Mouse (Mus musculus) brain, adult 2 months (tissue): ENCODE measurements around the gene Erg28.
A peak's percentile ranks its signal among the peaks of the same experiment; 100 is the strongest.

Source experiments
- DNase-seq: peaks from one replicate; pipeline ENCODE4 v3.0.0; 2011; ENCODE audit warnings: low read depth, low spot score

The Erg28 gene

DNA sequence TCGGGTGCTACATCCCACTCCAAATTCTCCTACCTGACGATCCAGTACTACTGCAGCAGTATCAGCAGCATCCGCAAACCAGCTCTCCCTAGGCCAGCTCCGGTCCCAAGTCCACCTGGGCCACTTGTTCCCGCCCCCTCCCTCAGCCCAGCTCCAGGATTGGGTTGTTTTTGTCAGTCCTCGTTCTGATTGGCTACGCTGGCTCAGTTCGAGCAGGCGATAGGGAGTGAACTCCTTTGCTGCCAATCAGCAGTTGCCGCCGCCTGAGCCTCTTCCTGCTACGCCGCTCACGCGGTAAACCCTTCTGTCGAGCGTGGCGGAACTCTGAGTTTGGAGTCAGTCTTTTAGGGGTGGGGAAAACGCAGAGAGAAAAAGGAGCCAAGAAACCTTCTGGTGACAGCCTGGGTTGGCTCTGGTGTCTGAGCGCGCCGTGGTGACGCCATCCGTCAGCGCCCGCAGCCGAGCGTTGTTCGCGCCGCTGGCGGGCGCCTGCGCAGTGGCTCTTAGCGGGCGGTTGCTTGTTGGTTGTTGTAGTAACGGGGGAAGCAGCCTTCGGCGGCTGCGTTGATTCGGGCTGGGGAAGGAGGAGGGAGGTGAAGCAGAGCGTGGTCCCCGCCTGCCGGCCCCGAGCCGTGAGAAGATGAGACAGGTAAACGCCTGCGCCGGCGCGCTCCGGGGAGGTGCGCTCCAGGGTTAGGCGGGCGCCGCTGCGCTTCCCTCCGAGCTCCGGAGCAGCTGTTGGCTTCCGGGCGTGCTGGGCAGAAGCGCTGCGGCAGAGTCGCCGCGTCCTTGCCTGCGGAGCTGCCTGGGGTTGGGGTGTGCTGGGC lies at the start of gene Erg28, which contains the start of gene Ttll5:
Gene Erg28, minus strand, starts transcription at position 113 of the 827 bp plus-strand sequence.
Gene Ttll5, plus strand, starts transcription at position 222 of the 827 bp plus-strand sequence.
- DNase-seq: peak; percentile 99

DNA sequence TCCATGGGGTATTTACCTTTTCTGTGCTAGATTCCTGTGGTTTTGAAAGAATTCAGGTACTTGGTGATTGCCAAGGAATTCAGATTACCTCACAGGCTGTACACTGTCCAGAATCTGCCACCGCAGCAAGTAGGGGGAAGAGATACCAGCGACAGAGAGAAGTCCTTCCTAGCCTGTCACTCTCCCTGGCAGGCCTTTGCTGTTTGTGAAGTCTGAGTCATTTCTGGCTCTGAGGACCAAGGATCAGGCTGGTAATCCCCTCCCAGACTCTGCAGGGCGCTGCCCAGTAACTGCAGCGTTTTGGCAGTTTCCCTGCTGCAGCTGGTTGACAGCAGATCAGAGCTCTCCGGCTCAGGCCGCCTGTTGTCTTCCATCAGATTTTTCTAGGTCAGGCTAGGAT lies 45.1 kb upstream of the Erg28 start:
- DNase-seq: peak; percentile 97

DNA sequence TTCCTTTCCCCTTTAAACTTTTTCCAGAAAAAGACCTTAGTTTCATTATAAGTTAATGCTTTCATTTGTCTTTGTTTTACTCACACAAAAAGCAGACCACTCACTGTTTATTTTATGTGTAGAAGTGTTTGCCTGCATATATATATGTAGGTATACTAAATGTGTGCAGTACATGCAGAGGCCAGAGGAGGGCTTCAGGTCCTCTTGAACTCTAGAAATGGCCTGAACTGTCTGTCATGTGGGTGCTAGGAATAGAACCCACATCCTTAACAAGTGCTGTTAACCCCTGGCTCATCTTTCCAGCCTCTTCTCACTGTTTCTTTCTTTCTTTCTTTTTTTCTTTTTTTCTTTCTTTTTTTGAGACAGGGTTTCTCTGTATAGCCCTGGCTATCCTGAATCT lies 42.8 kb upstream of the Erg28 start:
- no peak for DNase-seq

DNA sequence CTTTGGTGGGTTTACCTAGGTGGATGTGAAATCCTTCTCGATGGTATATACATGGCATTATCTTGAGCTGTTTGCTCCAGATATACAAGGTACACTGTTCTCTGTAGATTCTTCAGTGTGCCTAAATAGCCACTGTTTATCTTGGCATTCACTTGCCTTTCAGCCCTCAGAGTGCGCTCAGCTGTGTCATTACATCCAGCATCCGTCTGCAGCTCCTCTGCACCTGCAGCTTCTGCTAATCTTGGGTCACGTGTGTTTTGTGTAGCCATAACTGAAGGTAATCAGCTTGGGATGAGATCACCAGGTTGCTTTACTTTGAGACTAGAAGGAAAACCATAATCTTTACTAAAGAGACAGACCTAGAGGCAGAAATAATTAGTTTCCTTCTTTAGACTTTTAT lies 42.3 kb upstream of the Erg28 start:
- DNase-seq: no peak

DNA sequence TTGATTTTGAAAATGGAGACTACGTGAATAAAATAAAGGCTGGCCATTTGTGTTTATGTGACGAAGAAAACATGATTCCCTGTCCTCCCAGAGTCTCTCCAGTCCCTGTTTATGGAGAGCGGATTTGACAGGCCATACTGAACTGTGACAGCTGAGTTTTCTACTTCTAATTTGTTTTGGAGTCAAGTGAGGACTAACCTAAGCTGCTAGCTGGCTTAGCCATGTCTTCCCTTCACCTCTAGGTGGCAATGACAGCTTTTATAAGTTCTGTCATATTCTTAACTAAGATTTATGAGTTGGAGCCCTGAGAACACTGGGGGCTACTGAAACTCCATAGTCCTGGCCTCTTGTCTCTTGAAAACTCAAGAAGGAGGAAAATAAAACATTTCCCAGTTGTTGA lies 41.2 kb upstream of the Erg28 start:
- DNase-seq: peak; percentile 77

DNA sequence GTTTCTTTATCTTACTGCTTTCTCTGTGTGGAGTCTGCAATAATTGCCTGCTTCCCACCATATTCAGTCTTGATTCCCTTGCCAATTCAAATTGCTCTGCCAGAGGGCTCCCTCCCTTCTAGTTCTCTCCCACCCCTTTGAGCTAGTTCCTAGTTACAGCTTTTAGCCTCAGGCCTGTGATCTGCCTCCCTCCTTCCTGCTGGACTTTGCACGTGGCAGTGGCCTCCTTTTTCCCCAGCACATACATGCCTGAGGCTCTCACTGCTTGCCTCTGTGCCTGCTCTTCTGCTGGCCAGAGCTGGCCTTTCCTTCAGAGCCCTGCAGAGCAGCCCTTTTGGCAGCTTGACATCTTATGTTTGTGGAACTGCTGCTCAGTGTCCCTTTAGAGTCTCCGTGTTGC lies 38.2 kb upstream of the Erg28 start:
- DNase-seq: peak; percentile 69

DNA sequence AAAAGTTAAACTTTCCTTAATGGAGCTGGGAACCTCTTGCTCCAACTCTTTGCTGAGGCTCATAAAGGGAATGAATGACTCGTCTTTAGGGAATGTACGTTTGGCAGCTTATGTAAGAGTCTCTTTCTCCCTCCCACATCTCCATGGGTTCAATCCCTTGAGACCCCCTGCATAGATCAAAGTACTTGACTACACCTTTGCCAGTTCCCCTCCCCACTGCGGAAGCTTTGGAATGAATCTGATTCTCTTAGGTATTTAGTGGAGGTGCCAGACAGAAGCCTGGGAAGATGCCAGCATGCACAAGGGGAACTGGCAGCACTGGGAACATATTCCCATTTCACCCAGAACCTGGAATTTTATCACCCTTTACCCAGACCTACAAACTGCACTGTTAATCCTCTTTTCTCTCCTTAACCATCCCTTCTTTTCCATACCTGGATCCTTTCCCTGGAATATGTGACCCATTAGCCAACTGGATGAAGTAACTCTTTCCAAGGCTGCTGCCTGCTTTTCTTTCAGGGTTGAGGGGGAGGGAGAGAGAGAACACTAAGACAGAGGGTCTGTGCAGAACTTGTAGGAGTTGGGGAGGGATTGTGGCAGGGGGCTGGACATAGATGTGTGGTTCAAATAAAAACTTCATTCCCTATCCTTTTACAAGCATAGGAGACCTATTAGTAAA lies 35.3 kb upstream of the Erg28 start:
- DNase-seq: peak; percentile 58

DNA sequence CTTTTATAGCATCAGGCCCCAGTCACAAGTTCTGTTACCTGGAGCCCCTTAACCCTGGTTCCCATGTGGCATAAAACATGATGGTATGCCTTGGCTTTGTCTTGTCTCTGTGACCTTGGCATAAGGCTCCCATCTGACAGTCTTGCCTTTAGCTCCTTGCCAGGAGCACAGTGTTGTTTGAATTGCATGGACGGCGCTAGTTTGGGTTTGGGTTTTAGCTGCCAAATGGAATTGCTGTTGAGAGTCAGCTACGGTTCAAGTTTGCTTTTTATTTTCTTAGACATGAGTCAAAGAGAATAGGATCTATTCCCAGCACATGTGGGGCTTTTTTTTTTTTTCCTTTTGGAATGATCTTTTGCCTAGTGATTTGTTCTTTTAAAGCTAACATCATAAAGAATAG lies 34.8 kb upstream of the Erg28 start:
- DNase-seq: no peak

DNA sequence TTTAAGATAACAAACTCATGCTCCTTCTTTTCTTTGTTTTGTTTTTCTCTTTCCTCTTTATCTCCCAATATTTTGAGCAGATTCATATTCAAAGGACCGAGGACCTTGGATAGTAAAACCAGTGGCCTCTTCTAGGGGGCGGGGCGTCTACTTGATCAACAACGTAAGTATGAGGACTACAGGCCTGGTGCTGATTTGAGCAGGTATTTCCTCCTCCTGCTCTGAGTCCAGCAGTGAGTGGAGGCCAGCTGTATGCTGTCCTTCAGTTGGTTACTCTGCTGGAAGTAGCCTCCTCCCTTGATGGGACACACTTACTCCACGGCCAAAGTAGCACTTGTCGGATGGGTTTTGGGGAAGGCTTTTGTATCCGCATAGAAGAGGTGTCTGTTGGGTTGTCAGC lies 33.0 kb upstream of the Erg28 start:
- no peak for DNase-seq

DNA sequence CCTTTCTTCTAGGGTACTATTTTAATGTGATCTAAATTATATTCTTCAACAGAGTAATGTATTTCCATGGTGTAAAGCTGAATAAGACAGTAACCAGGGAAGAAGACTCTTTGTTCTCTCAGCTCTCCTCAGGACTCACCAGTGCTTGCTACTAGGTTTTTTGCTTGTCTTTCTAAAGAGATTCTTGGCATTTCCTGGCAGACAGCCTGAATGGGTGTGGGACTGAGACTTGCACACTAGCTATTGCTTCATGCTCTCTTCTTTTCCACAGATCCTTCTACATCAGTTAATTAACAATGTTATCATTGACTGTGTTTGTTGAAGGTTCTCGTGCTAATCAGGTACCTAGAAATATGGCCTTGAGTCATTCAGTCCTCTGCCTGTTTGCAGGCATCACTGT lies 29.9 kb upstream of the Erg28 start:
- peak; percentile 53 for DNase-seq

DNA sequence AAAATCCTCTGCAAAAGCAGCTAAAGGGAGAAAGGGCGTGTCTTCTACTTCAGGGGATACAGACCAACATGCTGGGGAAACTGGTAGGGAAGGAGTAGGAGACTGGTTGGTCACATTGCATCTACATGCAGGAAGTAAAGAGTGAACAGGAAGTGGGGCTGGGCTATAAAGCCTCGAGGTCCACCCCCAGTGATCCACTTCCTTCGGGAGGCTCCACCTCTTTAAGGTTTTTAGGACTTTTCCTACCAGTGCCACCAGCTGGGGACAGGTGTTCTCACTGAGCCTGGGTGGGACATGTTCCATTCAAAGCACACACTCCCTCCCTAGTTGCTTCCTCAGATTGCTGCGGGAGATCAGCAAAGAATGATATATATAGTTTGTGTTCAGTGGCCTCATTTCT lies 29.5 kb upstream of the Erg28 start:
- DNase-seq: no peak

DNA sequence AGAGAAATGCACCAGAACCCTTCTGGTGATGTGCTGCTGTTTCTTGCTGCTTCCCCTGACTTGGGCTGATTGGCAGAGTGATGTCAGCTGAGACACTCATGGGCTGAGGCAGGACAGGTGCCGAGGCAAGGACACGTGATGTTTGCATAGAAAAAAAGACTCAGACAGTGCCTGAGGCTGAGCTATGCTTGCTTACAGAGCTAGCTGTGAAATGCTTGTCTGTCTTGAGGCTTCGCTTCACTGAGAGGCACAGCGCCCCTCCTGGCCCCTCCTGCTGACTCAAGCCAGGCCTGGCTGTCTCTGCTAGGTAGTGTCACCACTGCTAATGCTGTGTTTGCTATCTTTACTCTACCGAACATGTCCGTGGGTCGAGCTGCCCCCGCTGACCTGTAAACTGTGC lies 26.3 kb upstream of the Erg28 start:
- DNase-seq: no peak

DNA sequence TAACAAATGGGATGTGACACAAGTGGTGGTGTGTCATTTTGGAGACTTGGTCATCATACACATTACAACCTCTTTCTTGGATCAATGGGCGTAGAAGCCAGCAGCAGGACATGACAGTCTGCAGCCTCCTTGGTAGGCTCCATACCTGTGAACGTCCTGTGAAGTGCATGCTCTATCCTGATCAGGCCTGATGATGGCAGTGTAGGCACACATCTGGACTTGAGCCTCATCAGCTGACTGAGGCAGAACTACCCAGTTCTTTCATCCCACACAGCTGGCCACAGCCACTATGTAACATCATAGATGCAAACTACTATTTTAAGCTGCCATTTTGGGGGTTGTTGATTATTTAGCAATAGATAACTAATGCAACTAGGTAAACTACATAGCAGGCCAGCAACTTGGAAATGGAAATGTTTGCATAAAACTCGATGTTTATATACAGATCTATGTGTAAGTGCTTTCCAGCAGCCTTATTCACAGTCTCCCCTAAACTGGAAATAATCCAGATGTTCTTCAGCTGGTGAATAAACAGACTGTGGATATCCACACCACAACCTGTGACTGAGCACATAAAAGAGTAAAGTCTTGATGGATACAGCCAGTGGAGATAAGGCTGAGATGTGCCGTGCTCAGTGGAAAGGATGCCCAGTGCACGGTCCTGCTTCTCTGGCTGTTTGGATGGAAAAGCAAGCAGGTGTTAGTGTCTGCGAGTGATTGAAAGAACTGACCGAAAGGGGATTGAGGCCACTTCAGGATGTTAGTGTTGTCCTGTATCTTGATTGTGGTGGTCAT lies 24.0 kb upstream of the Erg28 start:
- peak; percentile 82 for DNase-seq

DNA sequence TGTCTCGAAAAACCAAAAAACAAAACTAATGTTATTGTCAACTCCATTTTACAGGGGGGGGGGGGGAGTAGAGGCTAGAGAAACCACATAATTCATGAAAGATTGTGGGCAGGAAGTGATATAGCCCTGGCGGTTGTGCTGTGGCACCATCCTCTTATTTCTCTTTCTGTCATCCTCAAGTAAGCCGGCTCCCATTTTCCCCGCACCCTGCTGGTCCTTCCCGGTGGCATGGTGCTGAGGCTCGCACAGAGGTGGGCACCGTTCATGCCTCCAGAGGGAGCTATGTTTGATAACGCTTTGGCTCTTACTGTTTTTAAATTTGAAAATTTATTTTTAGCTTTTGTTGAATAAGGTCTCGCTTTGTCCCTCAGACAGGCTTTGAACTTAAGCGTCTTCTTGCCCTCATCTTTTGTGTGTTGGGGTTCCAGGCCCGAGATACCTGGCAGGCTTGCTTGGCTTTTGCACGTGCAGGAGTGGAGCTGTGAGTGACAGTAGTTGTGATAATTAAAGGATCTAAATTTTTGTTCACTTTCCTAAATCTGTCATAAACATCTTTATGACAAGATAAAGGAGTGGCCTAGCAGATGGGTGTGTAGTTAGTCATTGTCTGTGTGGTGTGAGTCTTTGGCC lies 15.1 kb upstream of the Erg28 start:
- DNase-seq: no peak

DNA sequence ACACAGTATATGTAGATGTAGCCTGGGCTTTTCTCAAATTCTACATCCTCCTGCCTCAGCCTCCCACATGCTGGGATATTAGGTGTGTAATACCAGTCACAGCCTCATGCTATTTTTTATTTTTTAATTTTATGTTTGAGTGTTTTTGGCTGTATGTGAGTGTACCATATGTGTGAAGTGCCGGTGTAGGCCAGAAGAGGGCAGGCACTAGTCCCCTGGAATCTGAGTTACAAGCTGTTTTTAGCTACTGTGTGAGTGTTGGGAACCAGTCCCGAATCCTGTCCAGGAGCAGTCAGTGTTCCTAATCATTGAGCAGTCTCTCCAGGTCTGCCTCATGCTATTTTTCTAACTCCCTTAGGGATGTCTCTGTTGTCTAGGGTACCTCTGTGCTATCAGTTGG lies 13.4 kb upstream of the Erg28 start:
- DNase-seq: no peak

DNA sequence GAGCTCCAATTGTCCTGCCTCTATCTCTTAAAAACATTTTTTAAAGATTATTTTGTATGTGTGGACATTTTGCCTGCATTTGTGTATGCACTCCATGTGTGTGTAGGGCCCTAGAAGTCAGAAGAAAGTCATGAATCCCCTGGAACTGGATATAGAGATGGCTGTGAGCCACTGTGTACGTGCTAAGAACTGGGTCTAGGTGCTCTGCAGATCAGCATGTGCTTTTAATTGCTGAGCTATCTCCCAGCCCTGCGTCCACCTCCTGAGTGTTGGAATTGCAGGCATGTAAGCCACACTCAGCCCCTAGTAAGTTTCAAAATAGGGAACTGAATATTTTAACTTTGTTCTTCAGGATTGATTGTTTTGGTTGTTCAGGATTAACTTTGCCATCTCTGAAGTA lies 10.2 kb upstream of the Erg28 start:
- DNase-seq: no peak

DNA sequence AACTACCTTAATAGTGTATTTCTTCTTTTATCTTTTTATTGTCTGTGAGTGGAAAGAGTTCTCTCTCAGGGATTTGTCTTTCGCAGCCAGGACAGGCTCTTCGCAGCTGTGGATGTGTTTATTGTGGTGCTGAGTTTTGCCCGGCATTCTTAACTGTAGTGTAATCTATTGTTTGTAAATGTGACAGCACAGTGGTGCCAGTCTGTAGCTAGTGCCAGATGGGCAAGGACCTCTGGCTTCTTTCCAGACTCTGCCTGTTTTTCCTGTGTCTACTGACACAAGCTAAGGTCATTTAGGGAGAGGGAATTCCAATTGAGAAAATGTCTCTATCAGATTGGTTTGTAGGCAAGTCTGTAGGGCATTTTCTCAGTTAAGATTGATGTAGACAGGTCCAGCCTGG lies 6.3 kb upstream of the Erg28 start:
- peak; percentile 94 for DNase-seq

DNA sequence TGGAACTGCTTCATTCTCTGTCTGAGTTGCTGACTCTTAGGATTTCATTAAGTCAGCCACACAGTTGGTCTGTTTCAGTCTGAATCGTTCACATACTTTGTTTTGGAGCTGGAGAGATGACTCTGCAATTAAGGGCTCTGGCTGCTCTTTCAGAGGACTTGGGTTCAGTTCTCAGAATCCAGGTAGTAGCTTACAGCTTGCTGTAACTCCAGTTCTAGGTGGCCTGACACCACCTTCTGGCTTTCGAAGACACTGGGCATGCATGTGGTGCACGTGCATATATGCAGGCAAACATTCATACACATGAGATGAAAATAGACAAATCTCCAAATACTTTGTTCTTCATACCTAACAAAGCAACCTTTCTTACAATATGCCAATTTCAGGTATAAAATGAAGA lies 5.5 kb upstream of the Erg28 start:
- DNase-seq: no peak

DNA sequence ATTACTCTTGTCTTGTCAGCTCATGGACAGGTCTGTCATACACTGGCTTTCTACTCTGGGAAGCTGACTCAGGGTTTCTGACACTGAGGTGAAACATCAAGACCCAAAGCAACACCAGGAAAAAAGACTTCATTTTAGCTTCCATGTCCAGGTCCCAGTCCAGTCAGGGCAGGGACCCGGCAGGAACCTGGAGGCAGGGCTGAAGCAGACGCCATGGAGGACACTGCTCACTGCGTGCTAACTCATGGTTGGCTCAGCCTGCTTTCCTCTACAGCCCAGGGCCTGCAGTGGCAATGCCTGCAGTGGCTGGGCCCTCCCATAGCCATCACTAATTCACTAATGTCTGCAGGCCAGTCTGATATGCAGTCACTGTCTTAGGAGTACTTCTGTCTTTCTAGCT lies 4.5 kb upstream of the Erg28 start:
- no peak for DNase-seq

DNA sequence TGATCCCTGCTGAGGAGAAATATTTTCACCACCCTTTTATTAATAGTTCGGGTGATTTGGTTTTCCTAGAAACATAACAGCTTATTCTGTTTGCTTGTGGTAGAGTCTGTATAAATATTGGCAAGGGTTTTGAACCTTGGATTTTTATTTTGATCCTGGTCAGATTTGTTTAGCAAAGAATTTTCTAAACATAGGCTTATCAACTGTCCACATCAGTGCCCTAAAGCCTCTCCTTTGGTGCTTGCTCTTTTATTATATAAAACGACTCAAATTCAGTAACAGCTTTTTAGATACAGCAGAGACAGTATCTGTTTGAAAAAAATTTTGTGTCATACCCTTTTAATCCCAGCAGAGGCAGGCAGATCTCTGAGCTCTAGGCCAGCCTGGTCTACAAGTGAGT lies 1.5 kb upstream of the Erg28 start:
- no peak for DNase-seq

DNA sequence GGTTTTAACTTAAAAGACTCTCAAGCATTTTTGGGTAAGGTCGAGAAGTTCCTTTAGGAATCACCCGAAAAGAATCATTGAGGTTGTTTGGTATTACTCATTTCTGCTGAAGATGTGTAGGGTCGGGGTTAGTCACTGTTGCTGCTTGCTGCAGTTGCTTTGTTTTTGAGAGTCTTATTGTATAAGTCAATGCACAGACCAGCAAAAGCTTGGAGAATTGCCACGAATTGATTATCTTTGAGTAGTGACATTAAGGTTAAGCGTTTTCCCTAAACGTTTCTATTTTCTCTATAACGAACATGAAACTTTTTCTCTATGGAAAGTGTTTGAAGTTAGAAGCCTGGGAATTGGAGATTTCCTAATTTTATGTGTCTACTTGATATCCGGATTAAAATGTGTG lies 1.0 kb upstream of the Erg28 start:
- peak; percentile 21 for DNase-seq

DNA sequence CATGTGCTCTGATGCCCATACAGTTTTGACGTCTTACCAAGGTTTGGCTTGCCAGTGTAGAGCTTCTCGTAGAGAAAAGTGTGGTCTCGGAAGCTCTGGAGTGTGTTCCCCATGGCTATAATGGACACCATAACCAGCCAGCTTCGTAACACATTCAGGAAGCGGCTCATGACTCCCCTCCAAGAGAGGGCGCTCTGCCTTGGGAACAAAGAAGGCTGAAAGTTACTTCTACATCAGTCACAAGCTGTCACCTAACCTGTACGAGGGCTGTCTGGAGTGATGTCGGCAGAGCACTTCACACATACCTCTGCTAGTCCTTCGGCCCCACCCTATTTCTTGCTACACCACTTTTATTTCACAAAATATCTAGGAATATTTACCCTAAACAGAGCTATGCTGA lies 2.3 kb downstream of the Erg28 start:
- DNase-seq: peak; percentile 20
